Mouse (Mus musculus) heart, adult 2 months (tissue): ENCODE results near the gene Ocm.

Experiments
- CTCF ChIP-seq: fragments of 200-600 bp; IDR thresholded peaks from 2 replicates; pipeline ENCODE4 v1.8.1; 2022; ENCODE audit warnings: antibody characterized with exemption, mild to moderate bottlenecking, moderate library complexity
- POLR2A ChIP-seq: fragments of 200-500 bp; IDR thresholded peaks from 2 replicates; pipeline ENCODE4 v1.6.1; 2011; ENCODE audit warnings: mild to moderate bottlenecking, low read depth, low read length, control low read depth; ENCODE audit not compliant: insufficient read depth

- TF ChIP-seq POLR2A (no peak), CTCF (no peak)
These were observed 11.2 kb downstream of the Ocm start for GRCm38 (mm10) chr5:144015312-144015650.
